Mouse (Mus musculus) ES-Bruce4 (cell line): Measurements from ENCODE around the gene Bcl7c.

Source experiments
- CTCF ChIP-seq: IDR thresholded peaks from one replicate; pipeline ENCODE4 v1.8.1; 2011; ENCODE audit warnings: low read depth, low read length
- EP300 ChIP-seq: IDR thresholded peaks from 2 replicates; pipeline ENCODE4 v1.6.1; 2011; ENCODE audit warnings: low read depth, low read length; ENCODE audit not compliant: insufficient read depth
- POLR2A ChIP-seq: IDR thresholded peaks from one replicate; pipeline ENCODE4 v1.8.1; 2011; ENCODE audit warnings: low read length; ENCODE audit not compliant: insufficient read depth

DNA sequence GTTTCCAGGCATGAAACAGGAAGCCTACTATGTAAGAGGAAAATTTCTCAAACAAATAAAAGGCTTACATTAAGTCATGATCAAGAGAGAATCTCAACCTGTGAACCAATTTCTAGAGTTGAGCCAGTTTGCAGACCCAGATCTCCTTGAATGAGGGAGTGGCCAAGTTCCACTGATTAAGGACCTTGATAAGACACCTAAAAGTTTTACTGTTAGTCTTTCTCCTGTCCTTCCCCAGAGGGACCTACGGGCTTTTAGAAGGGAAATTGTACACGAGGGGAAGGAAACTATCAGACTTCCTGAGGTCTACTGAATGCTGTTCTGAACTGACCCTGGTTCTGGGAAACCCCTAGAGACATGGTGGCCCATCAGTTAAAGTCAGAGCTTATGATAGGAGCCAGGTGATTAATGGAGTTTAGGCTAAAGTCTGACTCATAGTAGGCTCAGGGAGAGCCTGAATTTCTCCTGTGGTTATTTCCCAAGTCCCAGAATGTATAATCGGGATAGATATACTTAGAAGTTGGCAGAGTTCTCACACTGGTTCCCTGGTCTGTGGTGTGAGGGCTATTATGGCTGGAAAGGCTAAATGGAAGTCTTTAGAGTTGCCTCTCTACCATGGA is 7.9 kb downstream of the Bcl7c start:
- TF ChIP-seq CTCF (no peak), POLR2A (no peak), EP300 (no peak)
